Mouse (Mus musculus): Measurements from ENCODE around the gene Commd1.

Gene Commd1

GRCm38 (mm10) chr11:22981984-22982757, at the start of gene Commd1, which contains the start of gene Gm28048:
Gene Commd1 (minus strand): TSS chr11:22982382.
Gene Gm28048 (minus strand): TSS chr11:22982090.
- peak; percentile 98 to 99 for DNase-seq

DNA sequence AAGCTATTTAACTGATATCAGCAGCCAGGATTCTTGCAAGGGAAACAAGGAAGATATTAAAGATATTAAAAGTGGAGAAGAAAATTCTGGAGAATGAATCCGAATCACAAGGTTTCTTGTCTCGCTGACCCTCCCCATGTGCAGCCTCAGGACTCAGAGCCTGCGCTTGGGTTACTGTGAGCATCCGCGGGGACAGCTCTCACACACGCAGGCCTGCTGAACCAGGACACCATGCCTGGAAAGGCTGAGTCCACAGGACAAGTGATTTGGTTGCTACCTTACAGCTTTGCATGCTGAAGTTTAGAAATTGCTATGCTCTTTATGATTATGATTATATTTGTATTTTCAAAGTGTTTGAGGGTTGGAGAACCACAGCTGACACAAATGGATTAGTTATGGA, 47.2 kb upstream of the Commd1 start:
- no peak for DNase-seq

DNA sequence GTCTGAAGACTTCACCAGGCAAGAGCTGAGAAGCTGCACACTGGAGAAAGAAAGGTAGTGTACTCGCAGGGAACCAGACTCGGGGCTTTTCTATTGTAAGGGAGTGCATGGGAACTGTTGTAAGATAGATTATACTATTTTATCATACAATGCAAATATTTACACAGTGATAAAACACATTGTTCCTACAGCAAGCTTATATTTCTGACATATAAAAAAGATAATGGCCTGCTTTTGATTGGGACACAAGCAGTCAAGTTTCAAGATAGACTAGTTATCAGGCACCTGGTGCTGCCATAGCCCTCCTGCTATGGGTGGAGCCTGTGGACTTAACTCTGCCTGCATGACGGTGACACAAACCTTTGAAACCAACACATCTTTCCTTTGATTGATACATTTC, 46.8 kb upstream of the Commd1 start:
- no peak for DNase-seq

GRCm38 (mm10) chr11:23024169-23024568, 42.0 kb upstream of the Commd1 start:
- no peak for DNase-seq

DNA sequence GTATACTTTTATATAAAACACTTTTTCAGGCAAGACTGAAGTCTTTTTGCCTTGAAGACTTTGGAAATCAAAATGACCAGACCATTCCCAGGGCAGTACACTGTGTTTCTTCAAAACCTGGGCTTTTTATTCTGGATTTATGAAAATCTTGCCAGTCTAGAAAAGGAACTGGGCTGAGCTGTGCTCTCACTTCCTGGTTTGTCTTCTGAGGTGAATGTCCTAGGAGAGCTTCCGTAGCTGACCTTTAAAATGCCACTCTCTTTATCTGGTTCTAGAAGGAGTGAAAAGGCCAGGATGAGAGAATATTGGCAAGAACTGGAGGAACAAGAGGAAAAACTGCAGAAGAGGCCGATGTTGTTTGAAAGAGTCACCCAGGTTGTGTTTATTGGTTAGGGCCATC, 41.0 kb upstream of the Commd1 start:
- DNase-seq, result no peak

DNA sequence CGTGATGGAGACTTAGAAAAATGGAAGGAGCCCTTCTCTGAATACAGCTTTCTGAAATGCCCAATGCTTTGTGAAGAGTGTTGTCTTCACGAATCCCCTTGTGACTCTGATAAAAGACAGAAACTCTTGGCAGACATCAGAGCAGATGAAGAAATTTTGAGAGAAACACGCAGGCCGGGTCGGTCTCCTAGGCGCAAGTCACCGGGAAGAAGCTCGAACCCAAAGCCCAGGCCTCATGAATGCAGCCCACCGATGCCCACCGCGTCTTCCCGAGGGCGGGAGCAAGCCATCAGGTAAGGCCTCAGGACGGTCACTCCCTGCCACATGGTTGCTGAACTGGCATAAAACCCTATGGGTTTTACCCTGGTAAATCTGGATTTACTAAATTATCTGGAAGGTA, 38.7 kb upstream of the Commd1 start:
- DNase-seq, result no peak

GRCm38 (mm10) chr11:23020116-23020770, 38.1 kb upstream of the Commd1 start:
- DNase-seq, result no peak

DNA sequence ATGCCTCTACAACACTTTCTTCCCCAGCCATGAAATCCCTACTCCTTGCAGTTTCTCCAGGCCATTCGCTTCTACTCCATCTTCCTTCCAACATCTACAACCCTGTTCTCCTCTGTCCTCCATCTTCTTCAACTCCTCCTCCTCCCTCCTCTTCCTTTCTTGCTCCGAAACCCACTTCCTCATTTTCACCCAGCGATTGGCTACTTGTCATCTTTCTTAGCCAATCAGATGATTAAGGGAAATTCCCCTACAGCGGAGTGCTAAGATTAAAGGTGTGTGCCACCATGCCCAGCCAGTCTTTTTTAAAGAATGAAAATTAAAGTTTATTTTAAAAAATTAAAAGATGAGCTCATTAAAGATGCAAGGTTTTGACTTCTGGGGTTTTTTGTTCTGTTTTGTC, 35.8 kb upstream of the Commd1 start:
- no peak for DNase-seq

DNA sequence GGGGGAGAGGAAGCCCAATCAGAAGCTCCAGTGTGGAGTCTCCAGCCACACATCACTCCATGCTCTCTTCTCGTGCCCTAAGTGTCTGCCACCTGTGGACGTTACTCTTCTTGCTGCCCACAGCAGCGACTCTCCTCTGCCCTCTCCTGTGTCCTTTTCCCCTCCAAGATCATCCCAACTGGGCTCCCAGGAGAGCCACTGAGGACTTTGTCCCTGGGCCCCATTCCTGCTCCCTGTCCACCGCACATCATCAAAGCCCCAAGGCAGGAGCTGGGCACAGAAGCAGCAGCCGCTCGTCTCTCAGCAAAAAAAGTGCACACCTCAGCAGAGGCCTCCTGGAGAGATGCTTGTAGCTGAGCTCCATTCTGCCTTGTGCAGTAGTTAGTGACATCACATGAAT, 32.8 kb upstream of the Commd1 start:
- no peak for DNase-seq

DNA sequence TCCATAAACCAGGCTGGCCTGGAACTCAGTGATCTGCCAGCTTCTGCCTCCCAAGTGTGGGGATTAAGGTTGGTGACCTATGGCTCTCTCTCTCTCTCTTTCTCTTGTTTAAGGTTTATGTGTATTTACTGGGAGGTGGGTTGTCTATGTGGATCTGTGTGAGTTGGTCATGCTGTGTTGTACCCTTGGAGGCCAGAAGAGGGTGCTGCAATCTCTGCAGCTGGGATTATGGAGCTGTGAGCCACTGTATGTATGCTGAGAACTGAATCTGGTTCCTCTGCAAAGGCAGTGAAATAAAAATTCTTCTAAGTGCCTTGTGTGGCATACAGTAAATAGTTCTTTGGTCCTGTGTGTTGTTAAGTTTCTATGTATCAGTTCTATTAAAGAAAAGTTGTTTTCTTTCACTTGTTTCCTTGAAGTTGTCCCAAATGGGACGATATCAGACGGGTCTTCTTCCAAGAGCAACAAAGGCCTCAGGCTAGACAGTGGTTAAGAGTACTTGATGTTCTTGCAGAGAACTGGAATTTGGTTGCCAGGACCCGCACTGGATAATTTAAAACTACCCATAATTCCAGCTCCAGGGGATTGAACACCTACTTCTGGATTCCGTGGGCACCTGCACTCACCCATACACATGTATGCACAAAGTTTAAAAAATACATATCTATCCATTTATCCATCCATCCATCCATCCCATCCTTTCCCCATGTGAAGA, 31.6 kb upstream of the Commd1 start:
- no peak for DNase-seq

DNA sequence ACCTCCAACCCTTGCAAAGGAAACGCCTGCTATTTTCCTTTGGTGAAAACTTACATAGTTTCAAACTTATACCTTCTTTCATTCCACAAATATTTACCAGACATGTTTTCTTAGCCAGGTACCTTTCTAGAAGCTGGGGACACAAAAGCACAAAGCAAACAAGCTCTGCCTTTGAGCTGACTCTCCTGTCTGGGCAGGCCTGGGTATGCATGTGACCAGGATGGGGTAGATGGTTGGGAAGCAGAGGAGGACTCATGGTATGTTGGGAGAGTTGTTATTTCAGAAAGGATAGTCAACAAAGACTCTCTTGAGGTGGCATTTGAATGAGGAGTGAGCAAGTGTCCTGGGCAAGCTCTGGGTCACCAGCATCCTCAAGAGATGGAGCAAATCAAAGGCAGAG, 30.9 kb upstream of the Commd1 start:
- no peak for DNase-seq

DNA sequence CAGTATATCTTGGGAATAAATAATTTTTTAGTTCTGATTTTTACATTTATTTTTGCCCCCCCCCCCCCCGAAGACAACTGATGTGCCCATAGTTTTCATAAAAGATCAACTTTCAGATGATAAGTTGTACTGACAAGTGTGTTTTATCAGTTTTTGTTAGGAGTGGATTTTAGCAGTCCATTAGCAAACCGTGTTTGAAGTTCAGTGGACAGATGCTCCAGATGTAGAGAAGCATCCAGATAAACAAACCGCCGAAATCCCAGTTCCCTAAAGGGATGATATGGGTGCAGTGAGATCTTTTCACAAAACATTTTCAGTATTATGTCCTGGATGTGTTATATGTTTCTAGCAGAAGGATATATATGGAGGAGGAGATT, 26.6 kb upstream of the Commd1 start:
- DNase-seq, result no peak

GRCm38 (mm10) chr11:23008181-23008823, 26.1 kb upstream of the Commd1 start:
- peak; percentile 86 to 90 for DNase-seq

- peak; percentile 81 to 82 for DNase-seq
These were observed 25.4 kb upstream of the Commd1 start, which contains the start of gene Fam161a for GRCm38 (mm10) chr11:23007481-23008180. Gene Fam161a (plus strand): TSS chr11:23007531.

DNA sequence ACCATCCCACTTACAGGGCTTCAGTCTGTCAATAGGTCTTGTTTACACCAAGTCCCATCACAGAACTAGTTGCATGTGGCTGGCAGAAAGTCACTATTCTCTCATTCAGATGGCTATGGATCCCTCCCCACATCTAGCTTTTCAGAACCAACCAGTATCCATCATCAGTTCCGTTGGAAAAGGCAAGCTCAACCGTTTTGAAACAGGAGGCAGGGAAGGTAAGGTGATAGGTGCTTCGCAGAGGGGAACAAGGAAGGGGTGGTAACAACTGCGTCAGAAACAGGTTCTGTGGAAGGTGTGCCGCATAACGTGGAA, 24.9 kb upstream of the Commd1 start:
- DNase-seq, result no peak

DNA sequence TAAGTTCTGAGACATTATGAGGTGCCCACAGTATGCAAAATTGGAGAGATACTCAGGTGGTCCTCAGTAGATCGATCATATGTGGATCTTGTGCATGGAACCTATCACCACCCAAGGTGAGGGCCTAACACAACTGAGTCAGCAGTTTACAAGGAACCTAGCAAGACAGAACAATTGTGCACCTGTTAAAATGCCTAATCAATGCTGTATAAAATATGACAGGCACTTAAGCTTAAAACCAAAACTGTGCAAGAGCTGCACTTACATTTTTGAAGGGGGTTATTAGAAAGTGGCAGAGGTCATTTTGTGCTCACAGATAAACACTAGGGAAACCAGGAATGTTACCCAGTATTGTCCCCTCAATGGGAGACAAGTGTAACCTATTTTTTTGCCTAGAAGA, 23.1 kb upstream of the Commd1 start:
- no peak for DNase-seq

- no peak for DNase-seq
These were observed 16.1 kb upstream of the Commd1 start for GRCm38 (mm10) chr11:22998308-22998707.

DNA sequence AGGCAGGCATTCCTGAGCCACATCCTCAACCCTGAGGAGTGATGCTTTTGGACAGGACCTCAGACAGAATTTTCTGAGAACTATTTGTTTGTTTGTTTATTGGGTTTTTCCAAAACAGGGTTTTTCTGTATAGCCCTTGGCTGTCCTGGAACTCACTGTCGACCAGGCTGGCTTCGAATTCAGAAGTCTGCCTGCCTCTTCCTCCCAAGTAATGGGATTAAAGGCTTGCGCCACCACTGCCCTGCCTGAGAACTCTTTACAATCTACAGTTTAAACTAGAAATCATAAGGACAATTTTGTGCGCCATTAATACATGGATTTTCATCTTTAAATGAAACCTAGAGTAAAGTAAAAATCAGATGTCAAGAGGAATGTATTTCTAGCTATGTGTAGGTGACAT, 13.3 kb upstream of the Commd1 start:
- DNase-seq, result no peak

- peak in 1 of 2 experiments; percentile 61 for DNase-seq
These were observed 12.1 kb upstream of the Commd1 start for GRCm38 (mm10) chr11:22994271-22994670.

DNA sequence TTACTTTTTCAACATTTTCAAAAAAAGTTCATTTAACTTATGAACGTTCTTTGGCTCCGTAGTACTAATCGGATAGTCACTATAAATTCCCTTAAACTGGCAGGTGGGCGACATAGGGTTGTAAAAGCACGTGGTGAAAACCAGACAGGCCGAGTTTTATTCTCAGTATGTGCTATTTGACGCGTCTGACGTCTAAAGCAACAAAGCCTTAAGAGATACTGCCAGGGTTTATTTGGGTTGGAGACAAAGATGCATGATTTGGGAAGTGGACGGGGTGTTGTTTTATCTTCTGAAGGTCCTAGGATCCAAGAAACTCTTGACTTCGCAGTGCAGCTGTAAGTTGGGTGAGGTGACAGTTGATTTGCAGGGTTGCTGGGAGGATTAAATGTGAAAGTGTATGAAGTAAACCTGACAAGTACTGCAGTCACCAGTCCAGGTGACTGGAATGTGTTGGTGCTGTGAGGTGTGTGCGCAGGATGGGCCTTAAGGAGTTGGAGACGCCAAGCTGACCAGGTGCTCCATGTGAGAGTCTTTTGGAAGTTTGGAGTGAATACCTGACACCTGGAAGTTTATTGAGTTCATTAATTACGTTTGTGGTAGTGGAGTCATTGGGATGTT, 9.1 kb upstream of the Commd1 start:
- DNase-seq, result no peak

DNA sequence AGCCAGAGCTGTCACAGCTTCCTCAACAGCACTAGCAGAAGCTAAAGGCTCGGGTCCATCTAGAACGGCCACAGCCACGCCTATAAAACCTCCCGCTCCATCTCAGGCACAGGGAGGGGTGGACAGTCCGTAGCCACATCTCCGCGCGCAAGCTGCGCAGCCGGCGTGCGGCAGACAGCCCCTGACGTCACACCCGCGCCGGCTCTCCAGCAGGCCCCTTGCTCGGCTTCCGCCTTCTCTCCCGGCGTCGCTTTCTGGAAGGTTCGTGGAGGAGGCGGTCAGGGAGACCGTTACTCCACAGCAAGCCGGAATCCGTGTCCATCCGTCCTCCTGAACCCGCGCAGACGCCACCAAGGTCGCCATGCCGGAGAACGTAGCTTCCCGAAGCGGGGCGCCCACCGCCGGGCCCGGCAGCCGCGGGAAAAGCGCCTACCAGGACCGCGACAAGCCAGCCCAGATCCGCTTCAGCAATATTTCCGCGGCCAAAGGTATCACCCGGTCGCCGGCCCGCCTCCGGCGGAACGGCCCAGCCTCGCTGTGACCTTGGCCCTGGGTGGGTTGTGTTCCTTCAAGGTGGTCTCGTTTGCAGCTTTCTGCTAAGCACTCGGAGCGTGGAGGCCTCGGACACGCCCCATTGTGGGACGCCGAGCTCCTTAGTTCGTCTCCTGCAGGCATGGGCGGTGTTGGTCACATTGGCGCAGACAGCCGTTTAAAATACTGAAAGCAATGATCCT, 8.4 kb upstream of the Commd1 start, which contains the start of gene Cct4:
Cct4 (plus strand) TSS at position 127 of the 734 bp plus-strand sequence.
- peak; percentile 97 for DNase-seq

Measured in cerebellum, postnatal 25 days (tissue).